6 mouse cellular contexts compared by ENCODE assay signal in genomic region chr11:70898182-70898581, GRCm38 (mm10). TPM values are rescaled to one million over a fixed set of nuclear protein-coding genes. Genes with fewer than 3 reads are reported as not detected.
DNase-seq lines count a peak whose midpoint lies in the region; ATAC-seq and TF ChIP-seq lines count a peak whose summit lies in the region.
"Not testable (repeated sequence)": the region's sequence is repeated elsewhere in the genome, so short reads cannot be mapped to it uniquely, and the experiment has no call there.

No protein-coding gene starts in this region.

- not testable (repeated sequence) for TF ChIP-seq CTCF in bone marrow macrophage, adult 2 months (IDR thresholded peaks at IDR 0.05; ENCODE audit: low read depth, low read length)

- not testable (repeated sequence) for ATAC-seq in lung, embryonic 16.5 days (ENCODE audit: low read depth)

- not testable (repeated sequence) for TF ChIP-seq POLR2A in bone marrow macrophage, adult 2 months (IDR thresholded peaks at IDR 0.05; ENCODE audit: borderline replicate concordance, low read depth, low read length)

- H3K9me3 ChIP-seq in lung, embryonic 16.5 days (ENCODE audit: control insufficient read depth, low read length), result not testable (repeated sequence)

- peak; percentile 10 for DNase-seq in R1 (ENCODE audit: low read depth, low spot score)
- peak; percentile 7 to 9 for DNase-seq in lung, adult 18-20 months
- DNase-seq in lung, postnatal 25 days (ENCODE audit: low spot score), result peak; percentile 23

- H3K4me2 ChIP-seq in lung, embryonic 16.5 days (ENCODE audit: low read depth, low read length), result not testable (repeated sequence)

- H3K36me3 ChIP-seq in lung, embryonic 16.5 days (ENCODE audit: control insufficient read depth, insufficient read depth, low read length), result peaks cover 17% of the 10 kb centered on the region
- H3K36me3 ChIP-seq in macrophage (ENCODE audit: inconsistent target), result peaks cover 41% of the 10 kb centered on the region

- not testable (repeated sequence) for H3K4me3 ChIP-seq in bone marrow macrophage, adult 2 months (ENCODE audit: insufficient read depth, low read length); lung, embryonic 16.5 days (ENCODE audit: low read length); macrophage (ENCODE audit: inconsistent target)

- WGBS in lung, embryonic 16.5 days, result 82% methylated on average over 5 of the region's 5 CpGs
- 84% methylated on average over 4 of the region's 5 CpGs for WGBS in macrophage (ENCODE audit: missing documents)

- peaks cover 16% of the 10 kb centered on the region; the same call in 1 of the 2 replicates for H3K79me2 ChIP-seq in macrophage (ENCODE audit: inconsistent target)

- H3K27ac ChIP-seq in bone marrow macrophage, adult 2 months (ENCODE audit: insufficient read depth, low read depth, low read length), result peak overlapping the region; percentile 95
- H3K27ac ChIP-seq in lung, embryonic 16.5 days (ENCODE audit: low read length), result peak overlapping the region; percentile 59
- peak overlapping the region; percentile 67 for H3K27ac ChIP-seq in macrophage

- peaks cover 26% of the 10 kb centered on the region for H3K4me1 ChIP-seq in bone marrow macrophage, adult 2 months (ENCODE audit: control insufficient read depth, insufficient read depth, low read length)
- not testable (repeated sequence) for H3K4me1 ChIP-seq in lung, embryonic 16.5 days (replicated peaks; ENCODE audit: control insufficient read depth, insufficient read depth, low read length)

- H3K27me3 ChIP-seq in lung, embryonic 16.5 days (ENCODE audit: control insufficient read depth, insufficient read depth, low read depth, low read length), result not testable (repeated sequence)

- H3K9ac ChIP-seq in lung, embryonic 16.5 days (ENCODE audit: low read length), result not testable (repeated sequence)

RNA-seq across cellular contexts. Expression of gene Rabep1, which starts 53.6 kb away (rescaled TPM):
- 49.2 and 51.8 TPM in 2 replicates for polyA plus RNA-seq in bone marrow macrophage, adult 2 months (2012; ENCODE audit: insufficient read depth, insufficient read length, missing spikeins)
- 30.0 and 30.2 TPM in 2 replicates for polyA plus RNA-seq in lung, embryonic 16.5 days (2015; fragmentation: Nextera tagmentation; extraction: Ambion mirVana)
- total RNA-seq in macrophage (2018; cell fraction: chromatin; rRNA removed), result 100 to 1,000 TPM; 107 to 236 (median 170) TPM
- total RNA-seq in macrophage (2018; cell fraction: cytosol; rRNA removed), result 10 to 100 TPM; 37.8 to 63.8 (median 49.3) TPM
- total RNA-seq in macrophage (2018; cell fraction: nucleus; rRNA removed), result 100 to 1,000 TPM in 13 of 26 experiments, 10 to 100 TPM in 13; 58.5 to 165 (median 99.2) TPM
- polyA plus RNA-seq in macrophage (2018), result 27.9 to 38.0 TPM (median 32.0 TPM) in 3 replicates
